Mouse (Mus musculus) midbrain, embryonic 15.5 days (tissue): Measurements from ENCODE around the gene Prm1. TPM values are rescaled to one million over a fixed set of nuclear protein-coding genes. Genes with fewer than 3 reads are reported as not detected.

Experiments
- ATAC-seq: fragments of 200-750 bp; cut with Nextera tagmentation; replicated peaks from 2 replicates; pipeline ENCODE4 v1.8.0; 2017; ENCODE audit warnings: moderate TSS enrichment
- H3K27ac ChIP-seq: fragments of 300-500 bp; sonication (generic); 2 replicates; pipeline ENCODE4 v1.5.1; 2015; ENCODE audit warnings: mild to moderate bottlenecking, inconsistent platforms
- H3K27me3 ChIP-seq: fragments of 300-500 bp; sonication (generic); replicated peaks from 2 replicates; pipeline ENCODE4 v1.6.1; 2015; ENCODE audit warnings: inconsistent platforms
- H3K36me3 ChIP-seq: fragments of 300-500 bp; sonication (generic); replicated peaks from 2 replicates; pipeline ENCODE4 v1.6.1; 2015; ENCODE audit warnings: inconsistent platforms
- H3K4me1 ChIP-seq: fragments of 300-500 bp; sonication (generic); 2 replicates; pipeline ENCODE4 v1.6.1; 2015; ENCODE audit warnings: inconsistent platforms
- H3K4me2 ChIP-seq: fragments of 300-500 bp; sonication (generic); 2 replicates; pipeline ENCODE4 v1.6.1; 2015; ENCODE audit warnings: inconsistent platforms, mild to moderate bottlenecking, moderate library complexity
- H3K4me3 ChIP-seq: fragments of 300-500 bp; sonication (generic); 2 replicates; pipeline ENCODE4 v1.5.1; 2015; ENCODE audit warnings: mild to moderate bottlenecking, inconsistent platforms
- H3K9ac ChIP-seq: fragments of 300-500 bp; sonication (generic); 2 replicates; pipeline ENCODE4 v1.6.1; 2015; ENCODE audit warnings: mild to moderate bottlenecking, inconsistent platforms
- H3K9me3 ChIP-seq: fragments of 300-500 bp; sonication (generic); 2 replicates; pipeline ENCODE4 v1.6.1; 2016; ENCODE audit warnings: inconsistent platforms
- WGBS: fragments of 180-500 bp; shearing (Covaris S2); methylation state at CpG from one replicate; pipeline ENCODE4 v1.1.7; 2015; ENCODE audit warnings: mixed read lengths; 5-methylcytosine and 5-hydroxymethylcytosine counted together
- polyA plus RNA-seq: library from polyadenylated mRNA; unstranded; fragments of >200 nt; fragmentation: Nextera tagmentation; extraction: Ambion mirVana; gene quantifications from 2 replicates; pipeline ENCODE4 v1.2.1, GENCODE M21; 2015

The Prm1 gene
- polyA plus RNA-seq, 1 experiment from 2014 or later, result 0.41 TPM

DNA sequence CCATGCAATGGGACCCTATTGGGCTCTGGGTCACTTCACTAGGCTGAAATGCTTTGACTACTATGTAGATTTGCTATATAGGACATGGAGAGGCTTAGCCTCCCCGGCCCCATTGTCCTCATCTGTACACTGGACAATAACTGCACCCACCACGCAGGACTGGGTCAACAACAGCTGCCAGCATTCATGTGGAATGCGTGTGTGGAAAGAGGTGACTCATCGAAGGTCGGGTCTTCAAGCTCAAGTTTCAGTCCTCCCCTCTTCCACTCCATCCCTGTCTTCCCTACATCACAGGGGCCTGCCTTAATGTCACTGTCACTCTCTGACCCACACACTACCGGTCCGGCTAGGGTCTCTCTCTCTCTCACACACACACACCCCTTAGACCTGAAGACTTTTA lies 29.3 kb downstream of the Prm1 start:
- no peak for ATAC-seq
- Histone ChIP-seq H3K9ac (no peak overlapping the region), H3K4me3 (no peak overlapping the region), H3K36me3 (no peaks in the 10 kb centered on the region), H3K4me1 (no peaks in the 10 kb centered on the region), H3K9me3 (no peaks in the 10 kb centered on the region), H3K4me2 (no peak overlapping the region), H3K27ac (no peak overlapping the region), H3K27me3 (no peaks in the 10 kb centered on the region)
- WGBS, result 65% methylated on average over 7 of the region's 7 CpGs

DNA sequence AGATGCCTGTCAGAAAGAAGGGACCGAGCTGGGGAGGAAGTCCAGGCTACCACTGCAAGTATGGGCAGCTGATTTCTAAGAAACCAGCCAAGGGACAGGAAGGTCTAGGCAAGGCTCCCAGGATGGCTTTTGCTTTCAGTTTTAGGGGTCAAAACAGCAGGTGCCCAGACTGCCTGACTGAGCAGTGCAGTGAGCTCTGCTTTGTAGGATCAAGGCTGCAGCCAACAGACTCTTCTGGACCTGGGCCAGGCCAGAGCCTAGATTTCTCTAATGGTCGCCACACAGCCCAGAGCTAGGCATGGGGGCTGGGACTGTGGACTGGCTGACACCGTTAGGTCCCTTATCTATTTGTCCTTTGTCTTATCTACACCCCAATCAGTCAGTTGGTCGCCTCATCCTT lies 30.9 kb downstream of the Prm1 start:
- 78% methylated on average over 4 of the region's 4 CpGs for WGBS
- Histone ChIP-seq H3K36me3 (no peaks in the 10 kb centered on the region), H3K9ac (no peak overlapping the region), H3K27me3 (no peaks in the 10 kb centered on the region), H3K4me1 (no peaks in the 10 kb centered on the region), H3K4me2 (no peak overlapping the region), H3K27ac (no peak overlapping the region), H3K9me3 (no peaks in the 10 kb centered on the region), H3K4me3 (no peak overlapping the region)
- no peak for ATAC-seq

DNA sequence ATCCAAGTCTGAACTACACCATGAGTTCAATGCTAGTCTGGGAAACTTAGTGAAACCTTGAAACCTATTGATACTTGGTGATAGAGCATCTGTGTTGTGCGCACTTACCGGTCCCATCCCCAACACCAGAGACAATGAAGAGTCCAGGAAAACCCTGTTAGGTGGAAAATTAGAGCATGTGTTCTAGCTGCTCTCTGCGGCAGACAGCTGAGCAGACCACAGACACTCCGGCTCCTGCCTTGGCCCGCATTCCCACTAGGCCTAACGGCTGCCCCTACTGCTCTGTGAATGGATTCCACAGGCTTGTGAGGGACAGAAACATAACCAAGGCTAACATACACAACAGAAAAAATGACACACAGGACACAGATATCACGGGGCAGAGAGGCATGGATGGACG lies 32.1 kb downstream of the Prm1 start:
- Histone ChIP-seq H3K36me3 (no peaks in the 10 kb centered on the region), H3K27me3 (no peaks in the 10 kb centered on the region), H3K4me2 (no peak overlapping the region), H3K4me3 (no peak overlapping the region), H3K4me1 (no peaks in the 10 kb centered on the region), H3K9ac (no peak overlapping the region), H3K27ac (no peak overlapping the region), H3K9me3 (no peaks in the 10 kb centered on the region)
- 90% methylated on average over 8 of the region's 8 CpGs for WGBS
- no peak for ATAC-seq

DNA sequence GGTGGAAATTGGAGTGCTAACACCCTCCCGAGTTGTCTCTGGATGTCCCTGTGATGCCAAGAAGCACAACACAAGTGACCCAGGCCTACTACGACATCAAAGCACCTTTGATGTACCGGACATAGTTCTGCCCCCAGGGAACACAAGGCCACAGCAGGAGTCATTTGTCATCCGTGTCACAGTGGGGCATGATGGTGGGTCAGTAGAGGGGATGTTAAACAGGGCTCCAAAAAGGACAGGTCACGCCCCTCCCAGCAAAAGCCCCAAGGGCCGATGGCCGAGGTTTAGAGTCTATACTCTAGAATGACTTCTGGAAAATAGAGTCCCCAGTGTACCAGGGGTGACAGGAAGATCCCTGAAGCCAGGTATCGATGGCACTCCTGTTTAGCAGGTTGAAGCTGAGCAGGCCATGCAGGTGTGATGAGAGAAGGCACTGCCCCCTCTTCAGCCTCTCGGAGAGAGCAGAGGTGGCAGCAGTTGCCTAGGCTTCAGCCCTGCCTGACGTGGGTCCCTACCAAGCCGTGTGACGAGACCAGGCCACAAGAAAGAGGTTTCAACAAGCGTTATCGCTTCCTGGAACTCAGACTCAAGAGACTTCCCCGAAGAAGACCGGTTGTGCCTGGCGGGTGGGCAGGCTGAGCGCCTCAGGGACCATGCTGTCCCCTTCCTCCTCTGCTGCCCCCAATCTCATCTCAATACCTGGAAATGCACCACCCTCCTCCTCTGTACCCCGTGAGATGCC lies 33.7 kb downstream of the Prm1 start:
- Histone ChIP-seq H3K4me2 (no peak overlapping the region), H3K27me3 (no peaks in the 10 kb centered on the region), H3K4me3 (no peak overlapping the region), H3K9me3 (no peaks in the 10 kb centered on the region), H3K4me1 (no peaks in the 10 kb centered on the region), H3K9ac (no peak overlapping the region), H3K27ac (no peak overlapping the region), H3K36me3 (no peaks in the 10 kb centered on the region)
- ATAC-seq, result no peak
- WGBS, result 73% methylated on average over 19 of the region's 19 CpGs

DNA sequence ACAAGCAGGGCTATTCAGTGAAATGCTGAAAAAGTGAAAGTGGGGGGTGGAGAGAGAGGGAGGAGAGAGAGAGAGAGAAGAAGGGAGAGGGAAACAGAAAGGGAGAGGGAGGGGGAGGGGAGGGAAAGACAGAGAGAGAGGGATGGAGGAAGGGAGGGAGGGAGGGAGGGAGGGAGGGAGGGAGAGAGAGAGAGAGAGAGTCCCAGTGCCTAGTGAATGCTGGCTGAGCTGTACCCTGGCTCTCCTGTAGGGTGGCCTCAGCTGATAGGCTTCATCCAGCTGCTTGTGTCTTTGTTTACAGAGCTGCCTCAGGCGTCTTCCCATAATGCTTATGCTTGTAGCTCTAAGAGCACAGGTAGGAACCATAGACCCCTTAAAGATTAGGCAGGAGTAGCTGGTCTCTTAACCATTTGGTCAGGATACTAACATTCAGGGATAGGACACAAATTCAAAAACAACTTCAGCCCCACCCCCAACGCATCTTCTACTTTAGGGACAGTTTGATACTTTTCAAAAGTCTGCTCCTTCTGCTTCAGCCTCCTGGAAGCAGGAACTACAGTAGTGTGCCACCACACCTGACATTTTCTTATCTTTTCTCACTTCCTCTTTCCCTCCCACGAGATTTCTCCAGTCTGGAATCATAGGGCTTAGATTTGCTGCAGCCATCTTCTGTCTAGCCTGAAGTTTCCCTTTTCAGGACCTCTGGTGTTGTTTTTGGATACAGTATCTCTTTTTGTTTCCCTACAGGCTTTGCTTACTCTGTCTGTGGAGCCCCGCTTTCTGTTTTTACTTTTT lies 34.9 kb downstream of the Prm1 start:
- Histone ChIP-seq H3K9me3 (no peaks in the 10 kb centered on the region), H3K36me3 (no peaks in the 10 kb centered on the region), H3K27ac (no peak overlapping the region), H3K4me3 (no peak overlapping the region), H3K4me1 (no peaks in the 10 kb centered on the region), H3K9ac (no peak overlapping the region), H3K27me3 (no peaks in the 10 kb centered on the region), H3K4me2 (no peak overlapping the region)
- 54% methylated on average over 4 of the region's 4 CpGs for WGBS
- ATAC-seq, result 0 out of 2 replicates have a peak, but pooled peaks have one; percentile 42

DNA sequence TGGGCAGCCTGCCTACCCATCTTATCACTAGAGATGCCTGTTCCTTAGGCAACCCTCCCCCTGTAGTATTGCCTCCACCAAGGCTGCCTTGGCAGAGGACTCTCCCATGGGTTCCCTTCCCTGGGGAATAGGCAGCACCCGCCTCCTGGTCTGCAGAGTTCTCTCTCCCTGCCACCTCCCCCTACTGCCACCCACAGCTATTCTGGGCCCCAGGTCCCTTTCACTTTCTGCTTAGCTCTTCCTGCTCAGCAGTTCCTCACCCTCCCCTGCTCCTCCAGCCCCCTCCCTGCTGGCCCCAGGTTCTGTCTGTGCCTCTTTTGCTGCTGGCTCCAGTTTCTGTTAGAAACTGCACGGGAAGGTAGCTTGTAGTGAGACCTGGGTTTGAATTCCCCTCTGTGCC lies 36.0 kb downstream of the Prm1 start:
- ATAC-seq, result no peak
- WGBS, result 54% methylated on average over 2 of the region's 2 CpGs
- no peak overlapping the region for H3K9ac ChIP-seq
- H3K27me3 ChIP-seq, result no peaks in the 10 kb centered on the region
- no peak overlapping the region for H3K4me3 ChIP-seq
- H3K4me1 ChIP-seq, result no peaks in the 10 kb centered on the region
- H3K4me2 ChIP-seq, result no peak overlapping the region
- no peaks in the 10 kb centered on the region for H3K9me3 ChIP-seq
- H3K27ac ChIP-seq, result no peak overlapping the region
- H3K36me3 ChIP-seq, result no peaks in the 10 kb centered on the region

DNA sequence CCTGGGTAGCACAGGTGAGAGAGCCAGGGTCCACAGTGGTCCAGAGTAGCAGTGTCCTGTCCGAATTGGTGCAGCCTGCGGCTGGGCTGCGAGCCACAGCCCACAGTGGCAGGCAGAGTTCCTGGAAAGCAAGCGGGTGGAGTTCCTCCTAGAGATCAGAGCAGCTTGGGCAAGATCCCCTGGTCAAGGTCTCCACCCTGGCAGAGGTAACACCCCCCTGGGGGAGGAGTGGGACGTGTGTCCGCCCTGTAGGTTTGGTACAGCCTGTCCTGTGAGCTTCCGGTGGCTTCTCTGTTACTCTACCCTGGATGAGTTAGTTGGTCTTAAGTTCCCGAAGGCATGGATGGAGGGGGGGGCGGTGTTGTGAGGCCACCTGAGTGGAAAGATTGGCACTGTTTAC lies 36.8 kb downstream of the Prm1 start:
- Histone ChIP-seq H3K9me3 (no peaks in the 10 kb centered on the region), H3K4me3 (no peak overlapping the region), H3K27ac (no peak overlapping the region), H3K4me1 (no peaks in the 10 kb centered on the region), H3K27me3 (no peaks in the 10 kb centered on the region), H3K9ac (no peak overlapping the region), H3K4me2 (no peak overlapping the region), H3K36me3 (no peaks in the 10 kb centered on the region)
- no peak for ATAC-seq
- WGBS, result 66% methylated on average over 9 of the region's 9 CpGs

DNA sequence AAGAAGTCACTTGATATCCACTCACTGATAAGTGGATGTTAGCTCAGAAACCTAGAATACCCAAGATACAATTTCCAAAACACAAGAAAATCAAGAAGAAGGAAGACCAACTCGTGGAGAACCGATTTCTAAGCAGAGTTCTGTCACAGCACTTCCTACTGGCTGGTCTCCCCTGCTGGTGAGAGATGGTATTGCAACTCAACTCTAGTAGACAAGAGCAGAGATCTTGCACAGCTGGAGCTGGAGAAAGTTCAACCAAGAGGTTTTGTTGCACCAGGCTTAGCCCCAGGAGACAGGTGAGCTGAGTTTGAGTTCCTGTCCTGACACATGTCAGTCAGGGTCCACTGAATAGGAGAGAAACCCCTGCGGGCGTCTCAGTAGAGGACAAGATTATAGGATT lies 38.5 kb downstream of the Prm1 start:
- 40% methylated on average over 4 of the region's 4 CpGs for WGBS

DNA sequence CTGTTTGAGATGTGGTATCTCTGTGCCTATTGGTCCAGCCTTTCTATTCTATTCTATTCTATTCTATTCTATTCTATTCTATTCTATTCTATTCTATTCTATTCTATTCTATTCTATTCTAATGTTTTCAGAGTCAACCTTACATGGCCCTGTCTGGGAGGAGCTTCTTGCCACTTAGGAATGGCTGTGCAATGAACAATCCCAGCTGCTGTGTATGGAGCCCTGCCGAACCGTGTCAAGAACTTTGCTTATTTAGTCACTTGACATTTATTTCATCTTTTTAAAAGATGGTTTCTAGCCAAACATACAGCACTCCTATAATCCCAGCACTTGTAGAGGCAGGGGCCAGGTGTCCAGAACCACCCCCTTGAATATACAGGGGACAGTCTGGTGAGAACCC lies 41.3 kb downstream of the Prm1 start:
- no peak for ATAC-seq
- H3K4me2 ChIP-seq, result no peak overlapping the region
- no peaks in the 10 kb centered on the region for H3K4me1 ChIP-seq
- H3K36me3 ChIP-seq, result no peaks in the 10 kb centered on the region
- WGBS, result 58% methylated on average over 2 of the region's 2 CpGs
- H3K27ac ChIP-seq, result no peak overlapping the region
- H3K4me3 ChIP-seq, result no peak overlapping the region
- no peak overlapping the region for H3K9ac ChIP-seq
- H3K27me3 ChIP-seq, result no peaks in the 10 kb centered on the region
- H3K9me3 ChIP-seq, result no peaks in the 10 kb centered on the region

More for the DNA sequence above, 38.5 kb downstream of the Prm1 start:
- no peak for ATAC-seq
- no peak overlapping the region for H3K27ac ChIP-seq
- H3K9ac ChIP-seq, result no peak overlapping the region
- no peak overlapping the region for H3K4me2 ChIP-seq
- H3K9me3 ChIP-seq, result no peaks in the 10 kb centered on the region
- no peak overlapping the region for H3K4me3 ChIP-seq
- no peaks in the 10 kb centered on the region for H3K27me3 ChIP-seq
- no peaks in the 10 kb centered on the region for H3K4me1 ChIP-seq
- H3K36me3 ChIP-seq, result no peaks in the 10 kb centered on the region

DNA sequence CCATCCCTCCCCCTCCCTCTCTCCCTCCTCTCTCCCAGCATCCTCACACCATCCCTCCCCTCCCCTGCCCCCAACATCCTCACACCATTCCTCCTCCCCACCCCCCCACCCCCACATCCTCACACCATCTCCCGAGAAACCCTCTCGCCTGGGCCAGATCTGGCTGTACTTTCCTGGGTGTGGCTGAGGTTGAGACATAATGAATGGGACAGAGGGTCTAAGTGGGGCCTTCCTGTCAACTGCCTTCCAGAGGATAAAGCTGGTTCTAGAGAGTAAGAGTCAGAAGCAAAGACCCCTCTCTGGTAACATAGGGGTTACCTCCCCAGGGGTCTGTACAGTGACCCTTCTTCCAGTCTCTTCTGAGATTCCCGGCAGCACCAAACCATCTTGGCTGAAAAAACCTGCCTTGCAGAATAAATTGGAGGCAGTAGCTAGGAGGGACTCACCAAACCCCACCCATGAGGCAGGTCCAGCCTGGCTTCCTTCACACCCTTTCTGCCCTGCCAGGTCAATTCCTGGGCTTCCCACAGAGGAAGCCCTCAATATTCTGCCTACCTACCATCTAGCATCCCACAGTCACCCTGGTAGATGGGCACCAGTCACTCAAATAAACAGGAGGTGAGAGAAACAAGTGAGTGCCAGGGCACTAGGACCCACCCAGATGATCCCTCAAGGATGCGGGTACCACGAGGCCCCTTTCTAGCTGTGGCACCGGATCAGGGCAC lies 41.9 kb downstream of the Prm1 start:
- WGBS, result 68% methylated on average over 6 of the region's 6 CpGs
- H3K36me3 ChIP-seq, result no peaks in the 10 kb centered on the region

DNA sequence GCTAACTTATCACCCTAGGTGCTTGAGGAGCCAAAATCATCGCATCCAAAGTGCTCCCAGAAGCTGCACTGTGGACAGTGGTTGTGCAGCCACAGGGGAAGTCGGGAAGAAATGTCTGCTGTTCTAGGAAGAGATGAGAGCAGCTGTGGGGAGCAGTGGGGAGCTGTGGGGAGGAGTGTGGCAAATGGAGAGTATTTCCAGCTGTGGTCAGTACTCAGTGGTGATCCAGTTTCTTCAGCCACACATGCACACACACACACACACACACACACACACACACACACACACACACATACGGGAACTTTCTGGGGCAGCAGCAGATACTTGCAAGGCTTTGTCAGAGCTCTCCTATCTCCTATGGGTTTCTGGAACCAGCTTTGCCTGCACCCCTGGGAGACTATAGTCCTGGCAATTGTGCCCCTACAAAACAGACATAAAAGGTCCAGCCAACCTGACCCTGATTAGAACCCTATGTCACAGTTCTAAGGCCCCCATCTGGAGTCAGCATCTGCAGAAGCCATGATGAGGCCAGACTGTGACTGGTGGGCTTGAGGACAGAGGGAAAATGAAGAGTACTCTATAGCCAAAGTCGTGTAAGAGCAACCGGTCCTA lies 43.0 kb downstream of the Prm1 start:
- no peaks in the 10 kb centered on the region for H3K4me1 ChIP-seq
- 79% methylated on average over 5 of the region's 5 CpGs for WGBS
- H3K9me3 ChIP-seq, result no peaks in the 10 kb centered on the region
- no peak for ATAC-seq
- no peaks in the 10 kb centered on the region for H3K27me3 ChIP-seq
- H3K4me3 ChIP-seq, result no peak overlapping the region
- no peak overlapping the region for H3K27ac ChIP-seq
- H3K36me3 ChIP-seq, result no peaks in the 10 kb centered on the region
- H3K9ac ChIP-seq, result no peak overlapping the region
- H3K4me2 ChIP-seq, result no peak overlapping the region

More for the DNA sequence above, 41.9 kb downstream of the Prm1 start:
- Histone ChIP-seq H3K9me3 (no peaks in the 10 kb centered on the region), H3K9ac (no peak overlapping the region), H3K27me3 (no peaks in the 10 kb centered on the region), H3K4me2 (no peak overlapping the region), H3K4me1 (no peaks in the 10 kb centered on the region), H3K27ac (no peak overlapping the region), H3K4me3 (no peak overlapping the region)
- no peak for ATAC-seq

DNA sequence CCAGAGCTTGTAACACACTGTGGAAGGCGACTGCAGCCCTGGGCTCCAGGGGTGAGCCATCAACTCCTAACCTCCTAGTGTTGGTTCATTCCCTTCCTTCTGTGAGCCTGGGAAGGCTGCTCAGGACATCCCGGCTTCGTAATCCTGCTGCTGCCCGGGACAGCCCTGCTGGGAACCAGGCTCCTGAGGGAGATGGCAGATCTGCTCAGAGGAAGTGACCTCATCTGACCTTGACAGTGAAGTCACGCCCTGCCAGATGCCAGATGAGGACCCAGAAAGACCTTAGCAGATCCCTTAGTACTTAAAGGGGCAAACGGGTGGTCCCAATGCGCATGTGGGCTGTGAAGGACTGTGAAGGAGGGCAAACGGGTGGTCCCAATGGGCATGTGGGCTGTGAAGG lies 44.5 kb downstream of the Prm1 start:
- Histone ChIP-seq H3K4me2 (no peak overlapping the region), H3K27me3 (no peaks in the 10 kb centered on the region), H3K9ac (no peak overlapping the region), H3K36me3 (no peaks in the 10 kb centered on the region), H3K9me3 (no peaks in the 10 kb centered on the region), H3K27ac (no peak overlapping the region), H3K4me1 (no peaks in the 10 kb centered on the region), H3K4me3 (no peak overlapping the region)
- ATAC-seq, result no peak
- WGBS, result 75% methylated on average over 8 of the region's 8 CpGs
